Mouse (Mus musculus) ES-Bruce4 (cell line): ENCODE measurements around the gene Arsb.

Source experiments
- CTCF ChIP-seq: IDR thresholded peaks from one replicate; pipeline ENCODE4 v1.8.1; 2011; ENCODE audit warnings: low read depth, low read length
- EP300 ChIP-seq: IDR thresholded peaks from 2 replicates; pipeline ENCODE4 v1.6.1; 2011; ENCODE audit warnings: low read depth, low read length; ENCODE audit not compliant: insufficient read depth
- POLR2A ChIP-seq: IDR thresholded peaks from one replicate; pipeline ENCODE4 v1.8.1; 2011; ENCODE audit warnings: low read length; ENCODE audit not compliant: insufficient read depth

- TF ChIP-seq CTCF (no peak), EP300 (no peak), POLR2A (no peak)
Measured at GRCm38 (mm10) chr13:93758149-93758898, 13.1 kb upstream of the Arsb start.
